Mouse (Mus musculus) urinary bladder, postnatal 4 days (tissue): ENCODE data around the gene S100z.

Experiments
- DNase-seq, 2 experiments: peaks; one replicate each; pipeline ENCODE4 v3.0.0; 2021 to 2022; ENCODE audit warnings: low spot score in 2 of 2

S100z gene

GRCm38 (mm10) chr13:95444824-95445223 is 33.7 kb downstream of the S100z start, which contains the start of gene Crhbp:
TSS of gene Crhbp (minus strand) at chr13:95444924.
- DNase-seq: no peak

GRCm38 (mm10) chr13:95444291-95444690 is 34.2 kb downstream of the S100z start:
- DNase-seq: no peak

- DNase-seq: peak in 1 of 2 experiments; percentile 24
Observed at GRCm38 (mm10) chr13:95443376-95444233, 34.9 kb downstream of the S100z start.

- no peak for DNase-seq
Observed at GRCm38 (mm10) chr13:95442901-95443300, 35.6 kb downstream of the S100z start.

- no peak for DNase-seq
Observed at GRCm38 (mm10) chr13:95439569-95439968, 39.0 kb downstream of the S100z start.

GRCm38 (mm10) chr13:95431760-95432159 is 46.8 kb downstream of the S100z start:
- no peak for DNase-seq

GRCm38 (mm10) chr13:95427499-95427898 is 51.0 kb downstream of the S100z start:
- no peak for DNase-seq
